Mouse (Mus musculus) regulatory T cell (primary cell): ENCODE measurements around the gene Abcg5.

Source experiments
- in situ Hi-C: fragments of 300-600 bp; cut with MboI, MseI; formaldehyde crosslinking; loops from one replicate; pipeline ENCODE4 v1.15.1; 2025; ENCODE audit warnings: high pct_unique_total_duplicates

Gene Abcg5

GRCm38 (mm10) chr17:84645119-84645518 is 37.7 kb downstream of the Abcg5 start:
- in situ Hi-C loops, result no loop called here

- in situ Hi-C loops, result no loop called here
These were observed 38.3 kb downstream of the Abcg5 start for GRCm38 (mm10) chr17:84644292-84645050.

GRCm38 (mm10) chr17:84642324-84642723 is 40.5 kb downstream of the Abcg5 start:
- in situ Hi-C loops, result no loop called here

- in situ Hi-C loops, result no loop called here
These were observed 40.9 kb downstream of the Abcg5 start for GRCm38 (mm10) chr17:84641893-84642292.

- in situ Hi-C loops, result no loop called here
These were observed 42.9 kb downstream of the Abcg5 start for GRCm38 (mm10) chr17:84639796-84640378.

GRCm38 (mm10) chr17:84637971-84638370 is 44.8 kb downstream of the Abcg5 start:
- in situ Hi-C loops, result no loop called here

GRCm38 (mm10) chr17:84636328-84636727 is 46.5 kb downstream of the Abcg5 start:
- in situ Hi-C loops, result no loop called here

- in situ Hi-C loops, result no loop called here
These were observed 49.4 kb downstream of the Abcg5 start for GRCm38 (mm10) chr17:84633443-84633842.

- in situ Hi-C loops, result no loop called here
These were observed 51.0 kb downstream of the Abcg5 start for GRCm38 (mm10) chr17:84631836-84632235.

- in situ Hi-C loops, result no loop called here
These were observed 54.2 kb downstream of the Abcg5 start for GRCm38 (mm10) chr17:84628611-84629010.

GRCm38 (mm10) chr17:84627721-84628120 is 55.1 kb downstream of the Abcg5 start:
- in situ Hi-C loops, result no loop called here

GRCm38 (mm10) chr17:84626857-84627305 is 55.9 kb downstream of the Abcg5 start:
- in situ Hi-C loops, result no loop called here

GRCm38 (mm10) chr17:84626276-84626856 is 56.4 kb downstream of the Abcg5 start, which contains the start of gene Dync2li1:
TSS of gene Dync2li1 (plus strand) at chr17:84626496.
- in situ Hi-C loops, result no loop called here

- in situ Hi-C loops, result no loop called here
These were observed 59.9 kb downstream of the Abcg5 start for GRCm38 (mm10) chr17:84622873-84623272.

GRCm38 (mm10) chr17:84622028-84622427 is 60.8 kb downstream of the Abcg5 start:
- in situ Hi-C loops, result no loop called here

- in situ Hi-C loops, result no loop called here
These were observed 61.6 kb downstream of the Abcg5 start for GRCm38 (mm10) chr17:84621209-84621608.

GRCm38 (mm10) chr17:84620610-84621009 is 62.2 kb downstream of the Abcg5 start:
- in situ Hi-C loops, result no loop called here

- in situ Hi-C loops, result no loop called here
These were observed 62.7 kb downstream of the Abcg5 start for GRCm38 (mm10) chr17:84620076-84620475.

- in situ Hi-C loops, result no loop called here
These were observed 63.7 kb downstream of the Abcg5 start for GRCm38 (mm10) chr17:84619112-84619511.

- in situ Hi-C loops, result no loop called here
These were observed 64.9 kb downstream of the Abcg5 start for GRCm38 (mm10) chr17:84617953-84618352.

- in situ Hi-C loops, result no loop called here
These were observed 66.2 kb downstream of the Abcg5 start for GRCm38 (mm10) chr17:84616526-84617074.

- in situ Hi-C loops, result no loop called here
These were observed 67.0 kb downstream of the Abcg5 start for GRCm38 (mm10) chr17:84615811-84616210.
